8 mouse cellular contexts compared by ENCODE assay signal in the genomic region with DNA sequence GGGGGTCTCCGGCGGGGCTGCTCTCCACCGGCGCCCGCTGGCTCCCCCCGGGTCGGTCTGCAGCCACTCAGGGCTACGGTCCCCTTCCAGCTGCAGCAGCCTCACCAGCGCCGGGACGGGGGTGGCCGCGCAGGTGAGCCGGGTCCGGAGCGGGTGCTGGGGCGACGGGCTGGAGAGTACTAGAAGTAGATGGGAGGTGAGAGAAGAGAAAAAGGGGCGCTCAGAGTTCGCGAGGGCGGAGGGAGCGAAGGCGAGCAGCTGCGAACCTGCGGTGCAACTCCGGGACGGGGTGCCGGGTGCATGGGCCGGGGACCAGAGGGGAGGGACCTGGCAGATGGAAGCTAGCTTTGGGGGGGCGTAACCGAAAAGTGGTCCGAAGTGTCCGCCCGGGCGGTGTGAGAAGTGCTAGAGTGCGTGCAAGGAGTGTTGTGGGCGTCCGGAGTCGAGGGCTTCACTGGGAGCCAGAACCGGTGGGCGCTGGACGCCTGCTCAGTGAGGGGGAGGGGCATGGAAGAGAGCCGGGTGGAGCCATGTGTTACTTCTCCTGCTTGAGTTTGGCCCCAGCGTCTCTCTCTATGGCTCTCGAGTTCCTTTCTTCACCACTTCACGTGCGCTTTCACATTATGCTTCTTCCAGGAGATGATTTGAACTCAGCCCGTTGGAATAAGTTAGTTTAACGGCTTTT. TPM values are rescaled to one million over a fixed set of nuclear protein-coding genes. Genes with fewer than 3 reads are reported as not detected.
DNase-seq lines count a peak whose midpoint lies in the region; ATAC-seq and TF ChIP-seq lines count a peak whose summit lies in the region.

No protein-coding gene starts in this region.

- no peak for TF ChIP-seq CTCF in CH12.LX (conservative IDR thresholded peaks at IDR 0.05 in 1 of 2, IDR thresholded peaks at IDR 0.05 in 1 of 2; ENCODE audit: low read depth in 2 of 2, low read length in 2 of 2)

- no peak for DNase-seq in CH12.LX (ENCODE audit: extremely low read depth)
- DNase-seq in adrenal gland, postnatal 25 days = peak; percentile 47
- DNase-seq in heart, postnatal 4 days = peak; percentile 71
- DNase-seq in layer of hippocampus, adult 9-11 months = peak; percentile 25
- peak; percentile 78 to 83 for DNase-seq in lung, postnatal 4 days
- peak; percentile 69 for DNase-seq in retina, embryonic 14.5 days (ENCODE audit: low spot score)
- peak; percentile 82 for DNase-seq in thymus, postnatal 4 days

- H3K9me3 ChIP-seq in CH12.LX (replicated peaks; ENCODE audit: low read length) = no peaks in the 10 kb centered on the region
- H3K9me3 ChIP-seq in forebrain, embryonic 15.5 days = no peaks in the 10 kb centered on the region

- H3K27ac ChIP-seq in CH12.LX (ENCODE audit: insufficient read depth, low read depth) = no peak overlapping the region
- no peak overlapping the region for H3K27ac ChIP-seq in forebrain, embryonic 15.5 days (replicated peaks)

- no peaks in the 10 kb centered on the region for H3K79me2 ChIP-seq in CH12.LX (replicated peaks; ENCODE audit: control insufficient read depth, extremely low read depth, insufficient read depth, poor library complexity, severe bottlenecking)

- under 1% methylated on average over 50 of the region's 50 CpGs for WGBS in forebrain, embryonic 15.5 days

- TF ChIP-seq EP300 in CH12.LX (IDR thresholded peaks at IDR 0.05; ENCODE audit: low read length) = no peak

- H3K36me3 ChIP-seq in CH12.LX (replicated peaks in 1 of 2; ENCODE audit: control insufficient read depth in 1 of 2, insufficient read depth in 1 of 2, low read length in 1 of 2) = no peaks in the 10 kb centered on the region
- no peaks in the 10 kb centered on the region for H3K36me3 ChIP-seq in forebrain, embryonic 15.5 days

- no peak for TF ChIP-seq RAD21 in CH12.LX (IDR thresholded peaks at IDR 0.05; ENCODE audit: low read depth, low read length)

- ATAC-seq in forebrain, embryonic 15.5 days (replicated peaks) = peak; percentile 79

- H3K4me2 ChIP-seq in CH12.LX (ENCODE audit: insufficient read depth, low read depth, poor library complexity, severe bottlenecking) = peak overlapping the region; percentile 91
- H3K4me2 ChIP-seq in forebrain, embryonic 15.5 days (replicated peaks) = peak overlapping the region; percentile 99

- H3K4me3 ChIP-seq in CH12.LX (replicated peaks in 1 of 3; ENCODE audit: low read depth in 2 of 3, low read length in 2 of 3, poor library complexity in 1 of 3) = peak overlapping the region; percentile 40 to 66 (median 44)
- H3K4me3 ChIP-seq in forebrain, embryonic 15.5 days = peak overlapping the region; percentile 95

- peaks cover 73% of the 10 kb centered on the region for H3K27me3 ChIP-seq in CH12.LX (replicated peaks)
- peaks cover 13% of the 10 kb centered on the region; the same call in 1 of the 2 replicates for H3K27me3 ChIP-seq in forebrain, embryonic 15.5 days

- H3K4me1 ChIP-seq in CH12.LX (ENCODE audit: control insufficient read depth in 1 of 2, insufficient read depth in 2 of 2) = peaks cover 7 to 33% of the 10 kb centered on the region in 2 experiments; a peak in 3 of 4 replicates
- H3K4me1 ChIP-seq in forebrain, embryonic 15.5 days = peaks cover 20% of the 10 kb centered on the region

- H3K9ac ChIP-seq in CH12.LX (ENCODE audit: insufficient read depth, low read depth) = peak overlapping the region; percentile 41
- peak overlapping the region; percentile 58 for H3K9ac ChIP-seq in forebrain, embryonic 15.5 days (replicated peaks)

- in situ Hi-C loops in CH12.LX (cut with MboI; ENCODE audit: low pct_ligation_motif_present, low pct_unique_long_range_greater_than_20kb, low sequenced_read_pairs) = no loop called here

- TF ChIP-seq POLR2A in CH12.LX (IDR thresholded peaks at IDR 0.05; ENCODE audit: low read depth, low read length) = no peak

- dilution Hi-C loops in CH12.LX (cut with MboI; ENCODE audit: extremely low pct_ligation_motif_present, extremely low pct_unique_long_range_greater_than_20kb, low sequenced_read_pairs) = no loop called here

TF ChIP-seq in CH12.LX, 34 proteins besides CTCF, POLR2A, EP300 and RAD21:
- peak; percentile 54; the same call in 1 of the 2 replicates for TF ChIP-seq CHD2 (IDR thresholded peaks at IDR 0.05; ENCODE audit: low read length)
- no peak for TF ChIP-seq ZMIZ1 (IDR thresholded peaks at IDR 0.05; ENCODE audit: low read depth, low read length)
- peak; percentile 42; the same call in 1 of the 2 replicates for TF ChIP-seq BHLHE40 (IDR thresholded peaks at IDR 0.05; ENCODE audit: low read depth, low read length)
- 0 out of 2 replicates have a peak, but pooled peaks have one; percentile 15 for TF ChIP-seq KAT2A (IDR thresholded peaks at IDR 0.05; ENCODE audit: insufficient replicate concordance, low read length)
- peak; percentile 72; the same call in 1 of the 2 replicates for TF ChIP-seq MXI1 (IDR thresholded peaks at IDR 0.05; ENCODE audit: low read depth, low read length)
- no peak for TF ChIP-seq POLR2AphosphoS2 (IDR thresholded peaks at IDR 0.05; ENCODE audit: low read depth, low read length)
- TF ChIP-seq ZKSCAN1 (IDR thresholded peaks at IDR 0.05; ENCODE audit: borderline replicate concordance, low read depth, low read length) = no peak
- no peak for TF ChIP-seq SMC3 (IDR thresholded peaks at IDR 0.05; ENCODE audit: low read depth, low read length)
- TF ChIP-seq USF1 (IDR thresholded peaks at IDR 0.05; ENCODE audit: low read depth, low read length) = no peak
- TF ChIP-seq MAZ (IDR thresholded peaks at IDR 0.05; ENCODE audit: low read depth, low read length) = no peak
- no peak for TF ChIP-seq ELF1 (IDR thresholded peaks at IDR 0.05; ENCODE audit: low read depth, low read length)
- peak; percentile 60 for TF ChIP-seq MAX (IDR thresholded peaks at IDR 0.05; ENCODE audit: low read length)
- TF ChIP-seq SIN3A (IDR thresholded peaks at IDR 0.05; ENCODE audit: low read length) = no peak
- no peak for TF ChIP-seq MAFK (IDR thresholded peaks at IDR 0.05; ENCODE audit: insufficient replicate concordance, low read length)
- no peak for TF ChIP-seq HCFC1 (IDR thresholded peaks at IDR 0.05; ENCODE audit: low read depth, low read length)
- no peak for TF ChIP-seq RCOR1 (conservative IDR thresholded peaks at IDR 0.05; ENCODE audit: low read depth, low read length)
- TF ChIP-seq MYC (IDR thresholded peaks at IDR 0.05; ENCODE audit: low read depth, low read length) = 0 out of 2 replicates have a peak, but pooled peaks have one; percentile 41
- TF ChIP-seq PAX5 (IDR thresholded peaks at IDR 0.05; ENCODE audit: low read length) = no peak
- no peak for TF ChIP-seq GABPA (IDR thresholded peaks at IDR 0.05; ENCODE audit: insufficient replicate concordance, low read depth, low read length)
- no peak for TF ChIP-seq E2F4 (IDR thresholded peaks at IDR 0.05; ENCODE audit: insufficient replicate concordance, low read depth, low read length)

RNA-seq across cellular contexts. Expression of a gene that starts 0.5 kb away (rescaled TPM):
- total RNA-seq in CH12.LX (2012; rRNA removed) (1.5 and 2.2 TPM in 2 replicates), CH12.LX (2014; rRNA removed) (0.54 and 0.62 TPM in 2 replicates)
- 0.91 and 0.98 TPM in 2 replicates for polyA plus RNA-seq in CH12.LX (2012; ENCODE audit: insufficient read length, low read depth)
- 13.7 and 13.8 TPM in 2 replicates for total RNA-seq in adrenal gland, postnatal 25 days (2021)
- 3.0 and 3.5 TPM in 2 replicates for polyA plus RNA-seq in forebrain, embryonic 15.5 days (2015; fragmentation: Nextera tagmentation; extraction: Ambion mirVana)
- total RNA-seq in heart, postnatal 4 days (2021) = 10 to 100 TPM in 1 of 2 experiments, 1 to 10 TPM in 1; 8.4 to 11.5 TPM

RNA-seq across cellular contexts. Expression of a gene that starts 27.2 kb away (rescaled TPM):
- total RNA-seq in CH12.LX (2012; rRNA removed) = 59.5 and 60.3 TPM in 2 replicates
- 65.1 and 66.7 TPM in 2 replicates for total RNA-seq in CH12.LX (2014; rRNA removed)
- polyA plus RNA-seq in CH12.LX (2012; ENCODE audit: insufficient read length, low read depth) = 82.0 and 90.2 TPM in 2 replicates
- 51.7 and 58.0 TPM in 2 replicates for total RNA-seq in adrenal gland, postnatal 25 days (2021)
- polyA plus RNA-seq in forebrain, embryonic 15.5 days (2015; fragmentation: Nextera tagmentation; extraction: Ambion mirVana) = 75.7 and 75.9 TPM in 2 replicates
- total RNA-seq in heart, postnatal 4 days (2021) = 10 to 100 TPM; 52.9 to 54.3 TPM

RNA-seq across cellular contexts. Expression of a gene that starts 47.2 kb away (rescaled TPM):
- total RNA-seq in CH12.LX (2012; rRNA removed) (47.0 and 74.9 TPM in 2 replicates), CH12.LX (2014; rRNA removed) (75.1 and 76.4 TPM in 2 replicates)
- polyA plus RNA-seq in CH12.LX (2012; ENCODE audit: insufficient read length, low read depth) = 119 and 125 TPM in 2 replicates
- total RNA-seq in adrenal gland, postnatal 25 days (2021) = 51.8 and 53.9 TPM in 2 replicates
- polyA plus RNA-seq in forebrain, embryonic 15.5 days (2015; fragmentation: Nextera tagmentation; extraction: Ambion mirVana) = 150 and 155 TPM in 2 replicates
- total RNA-seq in heart, postnatal 4 days (2021) = 10 to 100 TPM; 57.1 to 60.5 TPM
